Mouse (Mus musculus): ENCODE measurements around the gene Nmu. TPM values are rescaled to one million over a fixed set of nuclear protein-coding genes. Genes with fewer than 3 reads are reported as not detected.
A peak's percentile ranks its signal among the peaks of the same experiment; 100 is the strongest.

Gene Nmu
- 0.14 and 0.27 TPM in 2 replicates for polyA plus RNA-seq (2012; rRNA removed)

DNA sequence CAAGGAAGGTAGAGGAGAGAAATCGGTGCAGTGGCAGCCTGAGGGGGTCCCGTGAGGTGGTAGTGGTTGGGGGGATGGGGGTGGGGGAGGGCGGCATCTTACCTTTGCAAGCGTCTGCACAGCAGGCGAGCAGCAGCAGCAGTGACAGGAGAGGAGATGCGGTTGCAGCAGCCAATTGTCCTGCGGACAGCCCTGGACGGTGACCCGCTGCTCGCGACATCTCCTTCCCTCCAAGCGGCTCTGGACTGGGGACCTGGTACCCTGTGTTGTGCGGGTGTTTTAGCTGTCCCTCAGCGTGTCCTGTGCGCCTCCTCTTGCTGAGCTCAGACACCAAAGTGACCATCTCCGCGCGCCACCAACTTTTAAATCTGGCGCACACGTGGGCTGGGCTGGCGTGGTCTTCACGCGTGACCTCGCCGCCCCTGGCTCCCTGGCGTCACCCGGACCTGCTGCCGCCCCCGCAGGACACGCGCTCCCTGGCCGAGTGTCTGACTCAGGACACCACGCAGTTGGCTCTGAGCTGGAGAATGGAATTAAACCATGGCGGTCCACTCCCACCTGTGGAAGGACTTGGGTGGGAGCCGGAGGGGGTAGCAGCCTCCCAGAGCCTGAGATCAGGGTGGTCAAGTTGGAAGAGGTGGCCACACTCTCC lies at the start of gene Nmu:
Nmu (minus strand) TSS at position 336 of the 652 bp plus-strand sequence.
- DNase-seq (ENCODE audit: low read depth), result no peak

DNA sequence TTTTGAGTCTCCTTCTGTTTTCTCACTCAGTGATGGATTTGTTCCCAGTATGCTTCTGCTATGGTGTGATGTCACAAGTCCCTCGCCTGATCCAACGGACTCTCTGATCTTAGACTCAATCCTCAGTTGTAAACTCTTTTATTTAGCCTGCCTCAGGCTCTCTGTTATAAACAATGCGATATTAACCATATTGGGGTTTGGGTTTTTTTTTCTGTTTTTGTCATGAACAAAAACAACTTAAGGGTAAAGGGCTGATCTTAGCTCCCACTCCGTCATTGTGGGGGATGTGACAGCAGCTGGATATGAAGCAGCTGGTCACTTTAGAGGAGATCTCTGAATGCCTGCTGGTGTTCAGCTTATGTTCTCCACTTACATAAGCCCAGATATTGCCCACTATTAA lies 48.1 kb upstream of the Nmu start:
- no peak for DNase-seq (ENCODE audit: low read depth)

- DNase-seq (ENCODE audit: low read depth), result no peak
Measured at GRCm38 (mm10) chr5:76394382-76394781, 30.8 kb upstream of the Nmu start.

DNA sequence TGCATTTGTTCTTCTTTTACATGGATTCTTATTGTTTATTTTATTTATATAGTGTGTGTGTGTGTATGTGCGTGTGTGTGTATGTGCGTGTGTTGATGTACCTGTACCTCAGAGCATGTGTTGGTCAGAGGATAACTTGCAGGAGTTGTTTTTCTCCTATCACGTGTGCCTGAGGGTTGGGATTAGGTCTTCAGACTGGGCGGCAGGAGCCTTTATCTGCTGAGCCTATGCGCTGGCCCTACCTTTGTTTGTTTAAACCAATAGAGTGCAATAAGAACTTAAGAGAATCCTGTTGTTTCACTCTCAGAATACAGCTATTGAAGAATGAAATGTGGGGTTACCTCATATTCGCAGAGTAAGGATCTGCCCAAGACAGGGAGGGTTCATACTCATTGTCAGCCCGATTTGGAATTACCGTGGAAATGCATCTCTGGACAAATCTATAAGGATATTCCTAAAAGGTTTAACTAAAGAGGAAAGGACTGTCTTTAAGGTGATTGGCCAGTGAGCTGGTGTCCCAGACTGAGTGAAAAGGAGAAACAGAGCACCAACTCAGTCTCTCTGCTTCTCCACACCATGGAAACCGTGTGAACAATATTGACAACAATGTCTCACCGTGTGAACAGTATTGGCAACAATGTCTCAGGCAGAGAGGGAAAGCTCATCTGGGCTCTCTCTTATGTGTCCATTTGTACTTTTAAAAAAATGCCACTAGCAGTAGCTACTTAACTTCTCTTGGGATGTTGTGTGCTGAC lies 25.6 kb upstream of the Nmu start:
- DNase-seq (ENCODE audit: low read depth), result no peak

GRCm38 (mm10) chr5:76388474-76388873 lies 24.9 kb upstream of the Nmu start:
- no peak for DNase-seq (ENCODE audit: low read depth)

- no peak for DNase-seq (ENCODE audit: low read depth)
Measured at GRCm38 (mm10) chr5:76383673-76384072, 20.1 kb upstream of the Nmu start.

DNA sequence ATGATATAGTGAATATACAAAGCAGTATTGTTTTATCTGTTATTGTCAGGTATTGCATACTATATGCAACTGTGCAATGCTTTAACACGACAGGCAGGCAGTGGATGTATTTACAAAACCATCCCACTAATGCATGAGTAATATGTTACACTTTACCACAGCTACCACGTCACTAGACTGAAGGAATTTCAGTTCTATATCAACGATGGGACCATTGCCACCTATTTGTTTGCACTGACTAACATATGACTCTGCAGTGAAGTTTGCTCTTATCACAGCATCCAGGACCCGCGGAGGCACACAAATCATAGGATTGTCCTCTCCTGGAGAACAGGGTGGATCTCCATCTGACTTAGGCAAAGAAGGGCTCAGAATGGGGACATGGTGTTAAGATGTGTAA lies 18.2 kb upstream of the Nmu start:
- DNase-seq (ENCODE audit: low read depth), result no peak

- DNase-seq (ENCODE audit: low read depth), result no peak
Measured at GRCm38 (mm10) chr5:76379216-76379615, 15.6 kb upstream of the Nmu start.

- no peak for DNase-seq (ENCODE audit: low read depth)
Measured at GRCm38 (mm10) chr5:76369215-76369840, 5.7 kb upstream of the Nmu start.

- no peak for DNase-seq (ENCODE audit: low read depth)
Measured at GRCm38 (mm10) chr5:76365406-76365805, 1.8 kb upstream of the Nmu start.

DNA sequence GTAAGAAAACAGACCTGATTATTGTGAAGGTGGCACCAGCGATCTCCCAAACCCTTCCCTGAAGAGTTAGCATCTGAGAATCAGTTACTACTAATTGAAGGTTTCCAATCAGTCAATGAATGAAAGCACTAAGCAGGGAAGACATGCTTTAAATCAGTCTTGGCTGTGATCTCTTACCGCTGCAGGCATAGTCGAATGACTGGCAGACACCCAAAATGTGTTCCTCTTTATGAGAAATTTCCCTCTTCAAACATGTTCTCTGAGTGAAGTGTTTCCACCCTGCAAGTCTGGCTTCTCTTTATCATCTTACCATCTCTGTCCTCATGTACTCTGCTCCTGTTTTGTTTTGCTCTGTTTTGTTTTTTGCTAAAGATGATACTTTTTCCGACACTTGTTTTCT lies 2.8 kb downstream of the Nmu start:
- DNase-seq (ENCODE audit: low read depth), result peak; percentile 65

DNA sequence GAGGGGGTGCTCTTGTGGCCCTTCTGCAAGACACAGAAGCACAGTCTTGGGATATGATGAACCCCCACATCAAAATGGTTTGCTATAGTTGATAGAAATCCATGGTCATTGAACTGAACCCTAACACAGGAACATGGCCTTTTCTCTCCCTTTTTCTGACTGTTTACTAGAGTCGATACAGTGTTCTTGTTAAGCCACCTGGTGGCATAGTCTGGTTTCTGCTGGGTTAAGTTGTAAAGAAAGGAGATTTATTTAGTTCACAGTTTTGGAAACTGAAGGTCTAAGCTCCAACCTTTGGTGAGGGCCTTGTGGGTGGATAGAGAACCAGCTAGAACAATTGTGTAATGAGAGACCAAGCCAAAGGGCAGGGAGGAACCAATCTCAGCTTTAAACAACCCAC lies 3.5 kb downstream of the Nmu start:
- DNase-seq (ENCODE audit: low read depth), result peak; percentile 41

GRCm38 (mm10) chr5:76351953-76352611 lies 11.5 kb downstream of the Nmu start:
- DNase-seq (ENCODE audit: low read depth), result no peak

- DNase-seq (ENCODE audit: low read depth), result no peak
Measured at GRCm38 (mm10) chr5:76351537-76351936, 12.1 kb downstream of the Nmu start.

DNA sequence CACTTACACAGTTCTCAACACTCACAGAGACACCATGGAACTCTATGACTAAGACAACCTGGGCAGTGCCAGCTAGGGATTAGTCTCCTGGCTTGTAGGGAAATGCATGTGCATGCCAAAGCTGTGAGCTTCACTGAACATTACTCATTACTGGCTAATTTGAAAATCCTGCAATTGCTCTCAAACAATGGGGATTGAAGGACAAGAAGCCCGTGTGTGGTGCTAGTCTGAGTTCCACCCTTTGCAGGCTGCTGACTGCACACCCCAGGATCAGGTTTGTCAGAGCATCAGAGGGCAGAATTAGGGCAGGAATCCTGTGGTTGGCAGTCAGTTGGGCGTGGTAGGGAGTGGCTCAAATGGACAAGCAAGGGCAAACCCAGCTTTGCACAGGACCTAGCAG lies 17.5 kb downstream of the Nmu start:
- no peak for DNase-seq (ENCODE audit: low read depth)

DNA sequence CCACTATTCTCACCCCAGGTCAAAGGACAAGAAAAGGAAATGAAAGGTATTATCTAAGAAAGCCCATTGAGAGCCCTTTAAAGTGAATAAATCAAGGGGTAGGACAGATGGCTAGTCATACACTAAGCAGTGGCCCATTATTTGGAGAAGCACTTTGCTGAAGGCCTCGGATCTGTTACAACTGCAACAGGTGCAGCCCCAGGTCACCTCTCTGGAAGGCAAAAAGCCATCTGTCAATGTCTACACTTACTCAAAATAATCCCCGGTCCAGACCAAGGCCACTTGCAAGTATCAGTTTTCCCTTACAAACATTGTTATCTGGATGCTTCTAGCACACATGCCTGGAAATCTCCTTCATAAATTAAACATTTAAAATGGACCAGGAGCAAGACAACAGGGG lies 22.7 kb downstream of the Nmu start:
- no peak for DNase-seq (ENCODE audit: low read depth)

DNA sequence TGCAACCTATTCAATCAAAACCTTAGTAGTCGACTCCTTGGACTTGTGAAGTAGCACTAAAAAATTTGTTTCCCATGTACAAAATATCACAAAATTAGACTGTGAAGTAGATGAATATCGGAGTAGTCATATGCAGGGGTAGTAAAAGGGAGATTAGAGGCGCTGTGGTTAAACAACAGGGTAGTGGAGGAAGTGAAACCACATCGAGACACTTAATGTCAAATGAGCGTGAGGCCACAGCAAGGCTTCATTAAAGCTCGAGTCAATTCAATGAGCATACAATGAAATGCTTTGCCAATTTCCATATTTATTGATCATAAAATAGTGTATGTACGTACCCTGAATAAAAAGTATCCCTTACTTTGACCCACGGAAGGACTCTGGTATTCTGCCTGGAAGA lies 26.5 kb downstream of the Nmu start:
- no peak for DNase-seq (ENCODE audit: low read depth)

DNA sequence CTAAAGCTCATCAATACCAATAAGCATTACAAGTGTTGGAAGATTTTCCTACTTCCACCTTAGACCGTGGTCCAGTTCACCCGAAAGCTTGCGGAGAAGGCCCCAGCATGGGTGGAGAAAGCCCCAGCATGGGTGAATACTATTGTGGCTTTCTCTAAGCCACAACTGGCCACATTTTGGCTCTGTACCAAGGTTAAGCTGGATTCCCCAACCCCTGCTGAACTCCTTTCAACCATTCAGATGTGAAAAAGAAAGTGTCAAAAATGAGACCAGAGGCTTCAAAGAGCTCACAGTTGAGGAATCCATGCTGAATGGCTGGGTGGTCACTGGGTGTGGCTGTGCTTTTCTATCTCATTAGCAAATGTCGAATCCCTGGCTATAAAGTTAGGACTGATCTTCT lies 29.8 kb downstream of the Nmu start:
- DNase-seq (ENCODE audit: low read depth), result no peak

DNA sequence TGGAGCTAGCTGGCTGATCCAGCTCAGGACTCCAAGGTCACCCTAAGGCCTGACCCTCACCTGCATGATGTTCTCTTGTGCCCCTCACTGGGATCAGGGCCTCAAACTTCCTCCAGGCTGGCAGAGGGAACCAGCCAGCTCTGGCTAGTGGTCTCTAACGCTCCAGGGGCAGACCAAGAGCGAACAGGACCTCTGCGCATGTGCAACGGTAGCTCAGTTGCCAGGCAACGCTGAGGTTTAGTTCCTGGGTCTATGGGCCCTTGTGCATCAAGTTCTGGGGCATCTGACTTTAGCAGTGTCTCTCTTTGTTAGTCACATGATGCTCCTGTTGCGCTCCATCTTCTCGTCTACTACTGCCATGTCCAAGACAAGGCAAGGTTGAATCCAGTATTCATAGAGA lies 32.6 kb downstream of the Nmu start, which contains the start of gene Pdcl2:
Pdcl2 (minus strand) TSS at position 204 of the 400 bp plus-strand sequence.
- DNase-seq (ENCODE audit: low read depth), result no peak

GRCm38 (mm10) chr5:76327296-76327695 lies 36.3 kb downstream of the Nmu start:
- DNase-seq (ENCODE audit: low read depth), result no peak

- no peak for DNase-seq (ENCODE audit: low read depth)
Measured at GRCm38 (mm10) chr5:76325113-76325512, 38.5 kb downstream of the Nmu start.
